Mouse (Mus musculus): Measurements from ENCODE around the gene Rab30.

The Rab30 gene

DNA sequence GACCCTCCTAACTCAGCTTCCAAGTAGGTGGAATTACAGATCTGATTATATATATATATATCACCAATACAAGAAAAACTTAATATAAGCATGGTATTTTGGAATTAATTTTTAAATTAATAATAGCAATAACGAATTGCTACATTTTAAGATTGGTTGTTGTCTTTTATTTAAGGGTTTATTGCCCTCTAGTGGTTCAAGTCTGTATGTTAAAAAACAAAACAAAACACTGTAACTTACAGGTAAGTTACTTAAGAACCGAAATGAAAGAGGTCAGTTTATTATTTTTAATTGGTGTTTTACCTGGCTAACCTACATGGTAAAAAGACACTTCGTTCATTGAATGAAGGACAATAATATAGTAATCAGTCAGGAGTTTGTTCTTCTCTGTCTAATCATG, 128.8 kb downstream of the Rab30 start:
- DNase-seq: no peak

DNA sequence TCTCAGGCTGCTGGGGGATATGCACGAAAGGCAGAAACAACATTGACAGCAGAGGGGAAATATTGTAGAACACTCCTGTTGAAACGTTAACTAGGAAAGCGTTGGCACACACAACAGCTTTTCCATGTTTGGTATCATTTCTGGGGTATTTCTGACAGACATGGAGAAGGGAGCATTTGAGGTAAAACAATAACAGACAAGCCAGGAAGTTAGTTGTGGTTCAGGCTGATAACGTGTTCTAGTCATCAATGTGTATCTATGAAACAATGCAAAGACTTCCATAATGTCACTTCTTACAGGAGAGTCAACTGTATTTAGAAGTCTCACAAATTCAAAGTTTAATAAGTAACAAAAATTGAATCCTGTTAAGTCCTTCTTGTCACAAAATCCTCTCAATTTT, 130.2 kb downstream of the Rab30 start:
- no peak for DNase-seq

DNA sequence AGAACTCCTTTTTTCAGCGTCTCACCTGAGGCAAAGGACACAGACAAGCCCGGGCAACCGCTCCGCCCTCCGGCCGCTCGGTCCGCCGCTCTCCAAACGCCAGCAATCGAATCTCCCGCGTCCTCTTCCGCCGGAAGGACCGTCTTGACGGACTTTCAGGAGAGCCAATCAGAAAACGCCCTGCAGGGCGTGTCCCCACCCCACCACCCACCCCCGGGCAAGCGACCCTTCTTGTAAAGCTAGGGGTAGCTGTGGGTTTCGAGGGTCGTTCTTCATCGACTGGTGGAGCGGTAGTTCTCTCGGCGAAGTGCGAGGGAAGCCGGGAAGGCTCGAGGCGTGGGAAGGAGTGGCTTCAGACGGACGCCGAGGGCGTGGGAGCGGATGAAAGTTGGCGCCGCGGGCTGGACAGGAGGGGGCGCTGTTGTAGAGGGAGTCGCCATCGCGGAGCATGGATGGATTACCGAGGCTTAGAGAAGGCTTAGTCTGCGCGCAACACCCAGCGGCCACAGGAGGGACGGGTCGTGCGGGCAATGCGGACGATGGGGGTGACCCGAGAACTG, 132.8 kb downstream of the Rab30 start, which contains the start of the genes Ddias and Prcp:
Gene Ddias, minus strand, starts transcription at position 132 of the 560 bp plus-strand sequence.
Gene Prcp, plus strand, starts transcription at position 355 of the 560 bp plus-strand sequence.
- DNase-seq: peak; percentile 97

GRCm38 (mm10) chr7:92874761-92875408, 133.5 kb downstream of the Rab30 start:
- DNase-seq: peak; percentile 88

- peak; percentile 5 for DNase-seq
These were observed 134.7 kb downstream of the Rab30 start for GRCm38 (mm10) chr7:92876066-92876465.

- peak; percentile 5 for DNase-seq
These were observed 135.1 kb downstream of the Rab30 start for GRCm38 (mm10) chr7:92876538-92876937.

GRCm38 (mm10) chr7:92878575-92879285, 137.3 kb downstream of the Rab30 start:
- DNase-seq: peak; percentile 9

- peak; percentile 24 for DNase-seq
These were observed 142.7 kb downstream of the Rab30 start for GRCm38 (mm10) chr7:92883850-92884716.

DNA sequence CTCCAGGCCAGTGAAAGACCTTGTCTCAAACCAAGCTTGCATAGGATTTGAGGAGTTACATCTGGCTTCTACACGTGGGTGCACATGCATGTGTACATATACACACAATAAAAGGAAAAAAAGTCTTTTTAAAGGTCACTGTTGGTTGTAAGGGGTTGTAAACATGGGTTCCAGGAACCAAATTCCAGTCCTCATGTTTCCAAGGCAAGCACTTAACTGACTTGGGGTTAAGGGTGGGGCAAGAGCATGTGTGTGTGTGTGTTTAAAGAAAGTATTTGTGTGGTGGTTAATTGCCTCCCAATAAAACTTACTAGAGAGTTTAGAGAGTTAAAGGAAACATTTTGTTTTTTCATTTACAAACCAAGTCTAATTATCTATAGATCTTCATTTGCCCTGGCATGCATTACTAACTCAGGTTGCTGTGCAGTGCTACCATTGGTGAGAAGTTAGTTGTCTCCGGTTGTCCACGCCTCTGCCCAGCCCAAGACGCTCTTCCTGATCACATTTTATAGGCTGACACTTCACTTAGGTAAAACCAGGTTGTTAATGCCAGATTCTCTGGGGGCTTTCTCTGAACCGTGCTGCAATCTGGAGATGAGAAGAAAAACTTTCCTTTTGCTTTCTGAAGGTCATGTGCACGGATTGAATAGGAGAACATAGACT, 143.7 kb downstream of the Rab30 start:
- DNase-seq: no peak

GRCm38 (mm10) chr7:92886801-92887200, 145.4 kb downstream of the Rab30 start:
- DNase-seq: no peak

- DNase-seq: no peak
These were observed 145.8 kb downstream of the Rab30 start for GRCm38 (mm10) chr7:92887230-92887629.

GRCm38 (mm10) chr7:92890211-92890610, 148.8 kb downstream of the Rab30 start:
- DNase-seq: no peak

DNA sequence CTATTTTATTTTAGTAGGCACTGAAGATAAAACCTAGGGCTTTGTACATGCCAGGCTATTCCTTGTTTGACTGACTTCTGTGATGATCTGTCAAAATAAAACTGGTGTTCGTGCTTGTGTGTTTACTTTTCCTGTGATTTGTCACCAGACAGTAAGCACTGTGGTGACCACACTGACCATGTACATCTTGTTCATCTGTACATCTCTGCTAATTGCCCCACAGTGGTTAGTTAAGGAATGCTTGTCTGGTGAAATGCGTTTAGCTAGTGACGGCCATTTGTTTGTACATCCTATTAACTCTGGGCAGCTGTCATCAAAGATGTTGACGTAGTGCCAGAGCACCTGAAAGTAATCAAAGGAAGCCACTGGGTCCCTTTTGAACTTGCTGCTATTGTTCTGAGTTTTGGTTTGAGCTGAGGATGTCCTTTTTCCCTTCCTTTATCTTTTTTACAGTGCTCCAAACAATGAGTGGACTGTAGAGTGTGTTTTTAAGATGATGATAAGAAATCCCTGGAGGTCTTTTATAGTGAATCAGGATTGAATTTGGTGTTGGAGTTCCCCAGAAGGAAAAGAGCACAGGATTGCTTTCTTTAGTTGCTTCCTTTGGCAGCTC, 149.3 kb downstream of the Rab30 start:
- DNase-seq: peak; percentile 5

- no peak for DNase-seq
These were observed 152.1 kb downstream of the Rab30 start for GRCm38 (mm10) chr7:92893478-92893877.

All from lung, postnatal 14 days (tissue).